8 mouse cellular contexts compared by ENCODE assay signal in the genomic region with DNA sequence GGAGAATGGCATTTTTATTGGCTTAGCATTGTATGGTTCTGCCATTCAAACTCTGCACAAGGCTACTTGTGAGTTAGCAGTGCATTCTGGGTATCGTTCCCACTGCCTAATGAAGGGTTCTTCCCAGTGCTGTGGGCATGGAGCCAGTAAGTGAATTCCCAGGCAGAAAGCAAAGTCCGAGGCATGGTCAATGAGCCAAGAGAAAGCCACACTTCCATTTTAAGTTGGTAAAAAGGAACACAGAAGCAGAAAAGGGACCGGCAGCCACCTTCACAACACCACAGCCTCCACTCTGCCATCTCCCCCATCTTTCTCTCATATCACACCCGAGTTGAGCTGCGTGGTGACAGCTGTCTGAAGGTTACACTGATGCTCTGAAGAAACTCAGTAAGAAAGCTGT.
A peak's percentile ranks its signal among the peaks of the same experiment; 100 is the strongest.
DNase-seq lines count a peak whose midpoint lies in the region; ATAC-seq and TF ChIP-seq lines count a peak whose summit lies in the region.

No protein-coding gene starts in this region.

- no peak for TF ChIP-seq CTCF in heart, postnatal 0 days (IDR thresholded peaks at IDR 0.05; ENCODE audit: low read depth)

- H3K4me1 ChIP-seq in forebrain, embryonic 15.5 days: peaks cover 26% of the 10 kb centered on the region
- H3K4me1 ChIP-seq in heart, postnatal 0 days (ENCODE audit: control insufficient read depth, insufficient read depth): peaks cover 12% of the 10 kb centered on the region; the same call in 1 of the 2 replicates

- H3K27ac ChIP-seq in forebrain, embryonic 15.5 days (replicated peaks): peak overlapping the region; percentile 49; the same call in 1 of the 2 replicates
- no peak overlapping the region; the same call in 1 of the 2 replicates for H3K27ac ChIP-seq in heart, postnatal 0 days (ENCODE audit: low read depth)

- H3K9ac ChIP-seq in forebrain, embryonic 15.5 days (replicated peaks): no peak overlapping the region
- no peak overlapping the region for H3K9ac ChIP-seq in heart, postnatal 0 days (replicated peaks; ENCODE audit: low read depth, low read length)

- intact Hi-C loops in left cerebral cortex, postnatal 36 days (cut with DNase I): no loop called here

- no peak overlapping the region for H3K4me3 ChIP-seq in forebrain, embryonic 15.5 days
- H3K4me3 ChIP-seq in heart, postnatal 0 days (ENCODE audit: low read depth, low read length): no peak overlapping the region

- peaks cover 44% of the 10 kb centered on the region for H3K27me3 ChIP-seq in forebrain, embryonic 15.5 days
- H3K27me3 ChIP-seq in heart, postnatal 0 days (ENCODE audit: control insufficient read depth, insufficient read depth, low read length): no peaks in the 10 kb centered on the region

- H3K36me3 ChIP-seq in forebrain, embryonic 15.5 days: no peaks in the 10 kb centered on the region
- no peaks in the 10 kb centered on the region for H3K36me3 ChIP-seq in heart, postnatal 0 days (replicated peaks; ENCODE audit: control insufficient read depth, insufficient read depth, low read length)

- no peaks in the 10 kb centered on the region for H3K9me3 ChIP-seq in forebrain, embryonic 15.5 days
- H3K9me3 ChIP-seq in heart, postnatal 0 days (replicated peaks; ENCODE audit: control insufficient read depth, low read length): no peaks in the 10 kb centered on the region

- ATAC-seq in forebrain, embryonic 15.5 days (replicated peaks): peak; percentile 68
- no peak for ATAC-seq in heart, postnatal 0 days (ENCODE audit: insufficient read depth, low read depth)
- ATAC-seq in granulocyte monocyte progenitor cell, adult 5-6 weeks (replicated peaks; ENCODE audit: poor library complexity, severe bottlenecking): no peak

- peak; percentile 42 for DNase-seq in layer of hippocampus, adult 11-12 months (ENCODE audit: low spot score)
- DNase-seq in layer of hippocampus, adult 9-11 months: no peak
- DNase-seq in heart, postnatal 0 days (ENCODE audit: low spot score): peak; percentile 37
- peak; percentile 23 to 43 for DNase-seq in left cerebral cortex, postnatal 36 days (ENCODE audit: low spot score in 2 of 2)
- DNase-seq in thymus, postnatal 14 days: peak; percentile 49
- no peak for DNase-seq in layer of hippocampus, adult 18-20 months (ENCODE audit: low spot score in 2 of 2)

- WGBS in forebrain, embryonic 15.5 days: 15% methylated on average over 5 of the region's 5 CpGs
- 16% methylated on average over 5 of the region's 5 CpGs for WGBS in heart, postnatal 0 days

- H3K4me2 ChIP-seq in forebrain, embryonic 15.5 days (replicated peaks): no peak overlapping the region
- H3K4me2 ChIP-seq in heart, postnatal 0 days (ENCODE audit: low read depth, low read length): peak overlapping the region; percentile 22; the same call in 1 of the 2 replicates

- TF ChIP-seq EP300 in heart, postnatal 0 days (IDR thresholded peaks at IDR 0.05; ENCODE audit: low read depth): no peak

Comparison
In these comparisons a context has a peak if more than half of its experiments do, and no peak if none do; other contexts are left out.
1. DNase-seq: peak in layer of hippocampus, adult 11-12 months (single experiment), heart, postnatal 0 days (single experiment), left cerebral cortex, postnatal 36 days (2 of 2) and thymus, postnatal 14 days (single experiment); none in layer of hippocampus, adult 9-11 months (single experiment) and layer of hippocampus, adult 18-20 months (0 of 2).